Mouse (Mus musculus) midbrain, postnatal 0 days (tissue): Measurements from ENCODE around the gene Zfp423. TPM values are rescaled to one million over a fixed set of nuclear protein-coding genes. Genes with fewer than 3 reads are reported as not detected.

ENCODE experiments used
- ATAC-seq: fragments of 200-750 bp; cut with Nextera tagmentation; 2 replicates; pipeline ENCODE4 v1.8.0; 2017; ENCODE audit warnings: moderate number of reproducible peaks, mild to moderate bottlenecking, moderate TSS enrichment, moderate library complexity; ENCODE audit not compliant: low FRiP score
- DNase-seq: peaks from one replicate; pipeline ENCODE4 v3.0.0-alpha.2; 2015; ENCODE audit warnings: low spot score
- H3K27ac ChIP-seq: fragments of 300-500 bp; sonication (generic); 2 replicates; pipeline ENCODE4 v1.5.1; 2014; ENCODE audit warnings: low read depth, mild to moderate bottlenecking, low read length, mixed read lengths
- H3K27me3 ChIP-seq: fragments of 300-500 bp; sonication (generic); 2 replicates; pipeline ENCODE4 v1.6.1; 2014; ENCODE audit warnings: low read length, control low read depth, mixed read lengths; ENCODE audit not compliant: insufficient read depth
- H3K36me3 ChIP-seq: fragments of 300-500 bp; sonication (generic); 2 replicates; pipeline ENCODE4 v1.6.1; 2014; ENCODE audit warnings: low read length, control low read depth, mixed read lengths; ENCODE audit not compliant: insufficient read depth
- H3K4me1 ChIP-seq: fragments of 300-500 bp; sonication (generic); 2 replicates; pipeline ENCODE4 v1.6.1; 2014; ENCODE audit warnings: mild to moderate bottlenecking, control low read depth, antibody characterized with exemption, low read length, mixed read lengths; ENCODE audit not compliant: insufficient read depth
- H3K4me2 ChIP-seq: fragments of 300-500 bp; sonication (generic); 2 replicates; pipeline ENCODE4 v1.6.1; 2014; ENCODE audit warnings: low read depth, mild to moderate bottlenecking, low read length, mixed read lengths; ENCODE audit not compliant: poor library complexity, severe bottlenecking
- H3K4me3 ChIP-seq: fragments of 300-500 bp; sonication (generic); 2 replicates; pipeline ENCODE4 v1.5.1; 2014; ENCODE audit warnings: low read depth, mild to moderate bottlenecking, low read length, moderate library complexity
- H3K9ac ChIP-seq: fragments of 300-500 bp; sonication (generic); replicated peaks from 2 replicates; pipeline ENCODE4 v1.6.1; 2014; ENCODE audit warnings: mild to moderate bottlenecking, low read length, moderate library complexity, mixed read lengths; ENCODE audit not compliant: poor library complexity, severe bottlenecking
- H3K9me3 ChIP-seq: fragments of 300-500 bp; sonication (generic); 2 replicates; pipeline ENCODE4 v1.6.1; 2016; ENCODE audit warnings: low read length, control low read depth
- CTCF ChIP-seq: IDR thresholded peaks from 2 replicates; pipeline ENCODE4 v1.5.1; 2016; ENCODE audit warnings: antibody characterized with exemption, mild to moderate bottlenecking
- WGBS: fragments of 180-500 bp; shearing (Covaris S2); extraction: QIAGEN DNeasy Blood & Tissue Kit; methylation state at CpG from one replicate; pipeline ENCODE4 v1.1.7; 2014; 5-methylcytosine and 5-hydroxymethylcytosine counted together
- polyA plus RNA-seq: library from polyadenylated mRNA; unstranded; fragments of >200 nt; fragmentation: Nextera tagmentation; extraction: Ambion mirVana; gene quantifications from 2 replicates; pipeline ENCODE4 v1.2.1, GENCODE M21; 2015
- total RNA-seq: library from RNA; depleted of rRNA; stranded (reverse); fragments of >200 nt; gene quantifications from 2 replicates; pipeline ENCODE4 v1.2.3, GENCODE M21; 2014

Gene Zfp423
- total and polyA plus RNA-seq, 2 experiments from 2014 or later: 22.9 to 57.5 TPM

DNA sequence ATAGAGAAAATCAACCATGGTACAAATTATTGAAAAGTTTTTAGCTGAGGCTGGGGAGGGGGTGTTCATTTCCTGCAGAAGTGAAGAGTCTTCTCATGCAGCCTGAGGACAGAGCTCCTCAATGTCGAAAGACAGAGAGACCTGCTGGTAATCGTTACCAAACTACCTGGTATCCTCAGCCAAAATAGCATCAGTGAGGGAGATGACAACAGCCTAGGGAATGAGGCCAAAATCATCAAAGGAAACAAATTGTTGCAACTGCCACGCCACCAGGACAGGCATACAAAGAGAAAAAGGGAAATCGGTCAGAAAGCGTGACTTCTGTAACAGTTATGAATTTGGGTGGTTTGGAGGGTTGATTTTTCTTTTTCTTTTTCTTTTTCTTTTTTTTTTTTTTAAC, 3.4 kb downstream of the Zfp423 start:
- Histone ChIP-seq H3K9ac (no peak overlapping the region), H3K9me3 (no peaks in the 10 kb centered on the region), H3K4me2 (no peak overlapping the region), H3K36me3 (no peaks in the 10 kb centered on the region), H3K4me3 (no peak overlapping the region), H3K4me1 (peaks cover 9% of the 10 kb centered on the region; the same call in 1 of the 2 replicates), H3K27ac (no peak overlapping the region), H3K27me3 (no peaks in the 10 kb centered on the region)
- no peak for DNase-seq
- TF ChIP-seq CTCF: no peak
- 44% methylated on average over 5 of the region's 5 CpGs for WGBS
- ATAC-seq: no peak

DNA sequence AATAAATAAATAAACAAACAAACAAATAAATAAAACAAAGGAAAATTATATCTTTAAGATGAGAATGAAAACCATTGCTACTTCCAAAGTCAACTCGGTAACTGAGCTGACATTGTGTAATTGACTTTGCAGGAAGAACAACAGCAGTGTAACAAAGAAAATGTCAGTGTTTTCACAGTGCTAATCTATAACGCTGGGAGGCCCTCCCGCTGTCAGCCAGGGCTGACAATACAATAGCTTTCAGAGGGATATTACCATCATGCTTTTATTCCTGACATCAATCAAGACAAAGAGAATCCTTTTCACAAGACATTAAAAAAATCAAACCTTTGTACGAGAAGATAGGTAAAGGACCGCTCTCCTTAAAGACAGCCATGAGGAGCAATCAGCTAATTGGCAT, 5.9 kb downstream of the Zfp423 start:
- WGBS: 18% methylated on average over 5 of the region's 5 CpGs
- no peak for ATAC-seq
- no peak overlapping the region for H3K9ac ChIP-seq
- no peaks in the 10 kb centered on the region for H3K27me3 ChIP-seq
- no peaks in the 10 kb centered on the region for H3K36me3 ChIP-seq
- no peaks in the 10 kb centered on the region for H3K9me3 ChIP-seq
- peaks cover 9% of the 10 kb centered on the region; the same call in 1 of the 2 replicates for H3K4me1 ChIP-seq
- H3K27ac ChIP-seq: no peak overlapping the region
- no peak for TF ChIP-seq CTCF
- DNase-seq: no peak
- H3K4me3 ChIP-seq: no peak overlapping the region
- H3K4me2 ChIP-seq: no peak overlapping the region

DNA sequence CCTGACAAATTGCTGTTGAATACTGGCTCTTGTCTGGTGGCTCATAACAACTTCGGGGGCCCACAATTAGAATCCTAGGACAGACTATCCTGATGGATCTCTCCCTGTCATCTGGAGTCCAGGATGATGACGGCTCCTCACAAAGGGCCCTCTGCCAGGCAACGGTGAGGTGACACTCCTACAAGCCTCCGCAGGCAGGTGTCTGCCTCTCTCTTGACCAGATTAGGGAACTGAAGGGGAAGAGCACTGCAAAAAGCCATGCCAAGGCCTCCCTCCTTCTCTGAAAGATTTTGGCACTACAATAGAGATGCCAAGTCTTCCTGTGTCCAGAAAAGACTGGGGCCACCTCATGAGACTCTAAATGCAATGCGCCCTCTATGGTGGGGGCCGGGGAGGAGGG, 7.1 kb downstream of the Zfp423 start:
- H3K27me3 ChIP-seq: no peaks in the 10 kb centered on the region
- H3K9me3 ChIP-seq: no peaks in the 10 kb centered on the region
- H3K36me3 ChIP-seq: no peaks in the 10 kb centered on the region
- no peak overlapping the region for H3K4me3 ChIP-seq
- H3K27ac ChIP-seq: no peak overlapping the region
- TF ChIP-seq CTCF: no peak
- no peak for DNase-seq
- H3K4me2 ChIP-seq: no peak overlapping the region
- 0 out of 2 replicates have a peak, but pooled peaks cover 5% of the 10 kb centered on the region for H3K4me1 ChIP-seq
- WGBS: 77% methylated on average over 6 of the region's 6 CpGs
- H3K9ac ChIP-seq: no peak overlapping the region
- ATAC-seq: no peak

DNA sequence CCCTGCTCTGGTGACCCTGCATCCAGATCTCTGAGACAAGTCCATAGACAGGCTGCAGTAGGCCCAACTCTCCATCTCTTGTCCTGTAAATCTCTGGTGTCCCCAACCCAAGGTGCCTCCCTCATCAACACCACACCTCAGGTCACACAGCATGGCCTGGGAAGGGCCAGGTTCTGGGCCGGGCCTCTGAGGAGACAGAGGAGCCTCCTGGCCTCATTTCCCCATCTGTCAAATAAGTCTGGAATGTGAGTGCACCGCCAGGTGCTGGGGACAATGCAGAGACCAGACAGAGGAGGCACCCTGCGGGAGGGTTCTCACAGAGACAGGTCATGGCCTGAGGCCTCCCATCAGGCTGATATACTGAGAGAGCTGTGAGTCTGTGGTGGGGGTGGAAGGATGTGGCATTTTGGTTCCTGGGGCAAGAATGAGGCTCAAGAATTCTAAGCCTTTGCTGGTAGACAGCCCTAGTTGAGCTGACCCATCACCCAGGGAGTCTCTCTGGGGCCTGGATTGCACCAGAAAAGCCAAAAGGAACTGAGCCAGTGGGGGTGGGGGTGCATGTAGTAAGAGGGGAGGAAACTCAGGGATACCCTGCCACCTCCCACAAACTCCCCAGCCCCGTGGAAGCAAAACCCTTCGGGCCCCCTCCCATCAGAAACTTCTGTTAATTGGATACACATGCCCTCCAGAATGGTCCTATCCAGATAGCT, 15.0 kb downstream of the Zfp423 start:
- Histone ChIP-seq H3K27ac (no peak overlapping the region), H3K4me2 (peak overlapping the region; percentile 95; the same call in 1 of the 2 replicates), H3K9ac (0 out of 2 replicates have a peak overlapping the region, but pooled peaks have one; percentile 69), H3K9me3 (no peaks in the 10 kb centered on the region), H3K36me3 (no peaks in the 10 kb centered on the region), H3K4me1 (peaks cover 12% of the 10 kb centered on the region), H3K4me3 (no peak overlapping the region), H3K27me3 (no peaks in the 10 kb centered on the region)
- 36% methylated on average over 5 of the region's 5 CpGs for WGBS
- DNase-seq (no peak), ATAC-seq (no peak)
- TF ChIP-seq CTCF: no peak

DNA sequence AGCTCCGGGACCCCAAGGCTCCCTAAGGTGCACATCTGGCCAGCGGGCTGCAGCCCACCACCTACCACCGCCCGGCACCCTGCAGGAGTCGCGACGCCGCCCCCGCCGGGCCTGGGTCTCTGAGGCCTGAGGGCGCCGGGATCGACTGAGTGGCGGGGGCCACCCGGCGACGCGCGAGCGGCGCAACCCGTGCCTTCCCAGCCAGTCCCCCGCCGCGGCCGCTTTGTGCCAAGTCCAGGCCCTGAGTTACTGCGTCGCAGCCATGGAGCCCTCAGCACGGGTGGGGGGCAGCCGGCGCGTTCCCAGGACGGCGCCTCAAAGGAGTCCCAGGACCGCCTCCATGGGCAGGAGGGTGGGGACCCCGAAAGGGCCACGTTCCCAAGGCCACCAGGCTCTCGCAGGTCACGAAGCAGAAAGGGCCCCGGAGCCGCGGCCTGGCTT, 15.7 kb downstream of the Zfp423 start:
- ATAC-seq (peak; percentile 32; the same call in 1 of the 2 replicates), DNase-seq (peak; percentile 50)
- Histone ChIP-seq H3K9me3 (no peaks in the 10 kb centered on the region), H3K4me2 (peak overlapping the region; percentile 95), H3K9ac (peak overlapping the region; percentile 69), H3K27me3 (no peaks in the 10 kb centered on the region), H3K36me3 (no peaks in the 10 kb centered on the region), H3K4me3 (peak overlapping the region; percentile 38), H3K27ac (no peak overlapping the region), H3K4me1 (peaks cover 18% of the 10 kb centered on the region)
- WGBS: 9% methylated on average over 27 of the region's 42 CpGs
- TF ChIP-seq CTCF: no peak

DNA sequence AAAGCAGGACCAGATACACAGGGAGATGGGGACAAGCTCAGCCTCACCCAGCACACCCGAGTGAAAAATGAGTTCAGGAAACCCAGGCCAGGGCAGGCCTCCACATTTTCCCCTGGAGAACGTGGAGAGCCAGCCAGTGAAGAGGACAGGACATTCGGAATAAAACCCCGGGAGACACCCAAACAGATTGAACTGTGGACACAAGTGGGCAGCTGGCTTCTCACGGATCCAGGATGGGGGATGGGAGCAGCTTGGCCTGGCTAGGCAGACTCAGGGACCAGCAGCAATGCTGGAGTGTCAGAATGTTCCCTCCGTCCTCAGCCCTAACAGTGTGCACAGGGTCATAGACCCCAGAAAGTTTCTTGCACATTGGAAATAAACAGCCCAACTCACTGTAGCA, 18.7 kb downstream of the Zfp423 start:
- H3K9me3 ChIP-seq: no peaks in the 10 kb centered on the region
- 41% methylated on average over 6 of the region's 6 CpGs for WGBS
- no peaks in the 10 kb centered on the region for H3K27me3 ChIP-seq
- H3K4me2 ChIP-seq: no peak overlapping the region
- DNase-seq: no peak
- H3K27ac ChIP-seq: no peak overlapping the region
- H3K4me1 ChIP-seq: peaks cover 30% of the 10 kb centered on the region
- H3K9ac ChIP-seq: no peak overlapping the region
- H3K4me3 ChIP-seq: no peak overlapping the region
- no peak for ATAC-seq
- TF ChIP-seq CTCF: no peak
- H3K36me3 ChIP-seq: no peaks in the 10 kb centered on the region
